Mouse (Mus musculus) CH12.LX (cell line): ENCODE measurements at regions not wholly inside any gene's neighbourhood (a gene's known extent, or its start where the extent isn't known, plus 50 kb on each side); places are given as distances from the start of the nearest gene placed in this dataset.

ENCODE experiments used
- DNase-seq: peaks from one replicate; pipeline ENCODE4 v3.0.0-alpha.2; 2013; ENCODE audit errors: extremely low read depth
- H3K27ac ChIP-seq: 2 replicates; pipeline ENCODE4 v1.5.1; 2012; ENCODE audit warnings: low read depth, mild to moderate bottlenecking, control low read depth, moderate library complexity; ENCODE audit not compliant: insufficient read depth
- H3K27me3 ChIP-seq: replicated peaks from 2 replicates; pipeline ENCODE3; 2012; ENCODE audit warnings: inconsistent platforms
- H3K36me3 ChIP-seq, 2 experiments: replicated peaks in 1 of 2; 2 replicates each; pipeline versions ENCODE3 to v1.6.1; 2012; ENCODE audit warnings: inconsistent platforms in 1 of 2, low read length in 1 of 2, mild to moderate bottlenecking in 1 of 2, mixed read lengths in 1 of 2, moderate library complexity in 1 of 2; ENCODE audit not compliant: control insufficient read depth in 1 of 2, insufficient read depth in 1 of 2
- H3K4me1 ChIP-seq, 2 experiments: 2 replicates each; pipeline ENCODE4 v1.6.1; 2012; ENCODE audit warnings: inconsistent platforms in 1 of 2, moderate library complexity in 1 of 2; ENCODE audit not compliant: insufficient read depth in 2 of 2, control insufficient read depth in 1 of 2
- H3K4me2 ChIP-seq: 2 replicates; pipeline ENCODE4 v1.6.1; 2012; ENCODE audit warnings: low read depth, mild to moderate bottlenecking, control low read depth; ENCODE audit not compliant: poor library complexity, insufficient read depth, severe bottlenecking
- H3K4me3 ChIP-seq, 3 experiments: fragments of 150-350 bp in 1 of 3; sonication (generic) in 1 of 3; replicated peaks in 1 of 3; 2 replicates each; pipeline versions ENCODE3 to v1.5.1; 2011 to 2012; ENCODE audit warnings: low read depth in 2 of 3, low read length in 2 of 3, mild to moderate bottlenecking in 2 of 3, moderate library complexity in 2 of 3, control low read depth in 1 of 3, improper control_type of control experiment in 1 of 3, inconsistent platforms in 1 of 3, mixed read lengths in 1 of 3; ENCODE audit not compliant: poor library complexity in 1 of 3
- H3K79me2 ChIP-seq: replicated peaks from 2 replicates; pipeline ENCODE4 v1.6.1; 2012; ENCODE audit warnings: mild to moderate bottlenecking, moderate library complexity; ENCODE audit not compliant: control insufficient read depth, poor library complexity, insufficient read depth, severe bottlenecking; ENCODE audit errors: extremely low read depth
- H3K9ac ChIP-seq: 2 replicates; pipeline ENCODE4 v1.6.1; 2012; ENCODE audit warnings: low read depth, mild to moderate bottlenecking, control low read depth, moderate library complexity; ENCODE audit not compliant: insufficient read depth
- H3K9me3 ChIP-seq: replicated peaks from 2 replicates; pipeline ENCODE3; 2012; ENCODE audit warnings: low read length, inconsistent platforms, mixed read lengths
- CHD2 ChIP-seq: IDR thresholded peaks from 2 replicates; pipeline ENCODE4 v1.6.1; 2011; ENCODE audit warnings: low read length, improper control_type of control experiment
- CTCF ChIP-seq, 2 experiments: IDR thresholded peaks in 1 of 2; conservative IDR thresholded peaks in 1 of 2; 2 replicates each; pipeline ENCODE4 v1.5.1; 2011 to 2012; ENCODE audit warnings: low read depth in 2 of 2, low read length in 2 of 2, improper control_type of control experiment in 1 of 2, inconsistent platforms in 1 of 2, mild to moderate bottlenecking in 1 of 2, moderate library complexity in 1 of 2
- E2F4 ChIP-seq: IDR thresholded peaks from 2 replicates; pipeline ENCODE4 v1.6.1; 2011; ENCODE audit warnings: low read depth, low read length, improper control_type of control experiment; ENCODE audit not compliant: insufficient replicate concordance
- EP300 ChIP-seq: IDR thresholded peaks from 2 replicates; pipeline ENCODE4 v1.6.1; 2011; ENCODE audit warnings: low read length, improper control_type of control experiment
- ETS1 ChIP-seq: conservative IDR thresholded peaks from 2 replicates; pipeline ENCODE4 v1.6.1; 2012; ENCODE audit warnings: low read depth, mild to moderate bottlenecking, inconsistent platforms, low read length, improper control_type of control experiment, moderate library complexity
- GABPA ChIP-seq: IDR thresholded peaks from 2 replicates; pipeline ENCODE4 v1.6.1; 2012; ENCODE audit warnings: low read depth, low read length, improper control_type of control experiment, inconsistent platforms; ENCODE audit not compliant: insufficient replicate concordance
- IRF4 ChIP-seq: IDR thresholded peaks from 2 replicates; pipeline ENCODE4 v1.6.1; 2014; ENCODE audit warnings: low read depth, mild to moderate bottlenecking, inconsistent platforms, low read length, improper control_type of control experiment
- JUN ChIP-seq: IDR thresholded peaks from 2 replicates; pipeline ENCODE4 v1.6.1; 2011; ENCODE audit warnings: low read depth, mild to moderate bottlenecking, low read length, improper control_type of control experiment, moderate library complexity; ENCODE audit not compliant: insufficient read depth
- KAT2A ChIP-seq: IDR thresholded peaks from 2 replicates; pipeline ENCODE4 v1.6.1; 2012; ENCODE audit warnings: low read length, improper control_type of control experiment, inconsistent platforms; ENCODE audit not compliant: insufficient replicate concordance
- MAZ ChIP-seq: IDR thresholded peaks from 2 replicates; pipeline ENCODE4 v1.6.1; 2012; ENCODE audit warnings: low read depth, mild to moderate bottlenecking, inconsistent platforms, low read length, improper control_type of control experiment, moderate library complexity
- MEF2A ChIP-seq: IDR thresholded peaks from 2 replicates; pipeline ENCODE4 v1.6.1; 2014; ENCODE audit warnings: low read depth, mild to moderate bottlenecking, inconsistent platforms, low read length, improper control_type of control experiment, borderline replicate concordance
- MXI1 ChIP-seq: IDR thresholded peaks from 2 replicates; pipeline ENCODE4 v1.6.1; 2011; ENCODE audit warnings: mild to moderate bottlenecking, low read depth, low read length, improper control_type of control experiment
- MYC ChIP-seq: IDR thresholded peaks from 2 replicates; pipeline ENCODE4 v1.6.1; 2011; ENCODE audit warnings: low read depth, mild to moderate bottlenecking, improper control_type of control experiment, low read length
- PAX5 ChIP-seq: IDR thresholded peaks from 2 replicates; pipeline ENCODE4 v1.6.1; 2012; ENCODE audit warnings: low read length, inconsistent platforms, mixed read lengths
- POLR2A ChIP-seq: IDR thresholded peaks from 2 replicates; pipeline ENCODE4 v1.6.1; 2011; ENCODE audit warnings: low read depth, mild to moderate bottlenecking, improper control_type of control experiment, low read length
- POLR2AphosphoS2 ChIP-seq: IDR thresholded peaks from 2 replicates; pipeline ENCODE4 v1.6.1; 2011; ENCODE audit warnings: low read depth, low read length, improper control_type of control experiment
- SMC3 ChIP-seq: IDR thresholded peaks from 2 replicates; pipeline ENCODE4 v1.6.1; 2011; ENCODE audit warnings: low read depth, low read length, improper control_type of control experiment
- TBP ChIP-seq: conservative IDR thresholded peaks from 2 replicates; pipeline ENCODE4 v1.6.1; 2011; ENCODE audit warnings: low read depth, low read length, improper control_type of control experiment
- TCF12 ChIP-seq: IDR thresholded peaks from 2 replicates; pipeline ENCODE4 v1.6.1; 2014; ENCODE audit warnings: low read depth, mild to moderate bottlenecking, inconsistent platforms, low read length, improper control_type of control experiment
- UBTF ChIP-seq: IDR thresholded peaks from 2 replicates; pipeline ENCODE4 v1.6.1; 2012; ENCODE audit warnings: low read depth, mild to moderate bottlenecking, inconsistent platforms, low read length, improper control_type of control experiment, moderate library complexity
- ZC3H11A ChIP-seq: IDR thresholded peaks from 2 replicates; pipeline ENCODE4 v1.6.1; 2012; ENCODE audit warnings: low read depth, mild to moderate bottlenecking, inconsistent platforms, low read length, improper control_type of control experiment
- ZMIZ1 ChIP-seq: IDR thresholded peaks from 2 replicates; pipeline ENCODE4 v1.6.1; 2012; ENCODE audit warnings: low read depth, mild to moderate bottlenecking, inconsistent platforms, low read length, improper control_type of control experiment
- dilution Hi-C: fragments of 300-500 bp; cut with MboI; formaldehyde crosslinking; loops from 2 replicates; pipeline ENCODE4 v1.14.3; 2020; ENCODE audit warnings: low sequenced_read_pairs; ENCODE audit not compliant: extremely low pct_unique_long_range_greater_than_20kb, extremely low pct_ligation_motif_present
- in situ Hi-C: fragments of 300-500 bp; cut with MboI; formaldehyde crosslinking; loops from 3 replicates; pipeline ENCODE4 v1.14.3; 2019; ENCODE audit warnings: low sequenced_read_pairs, low pct_ligation_motif_present, low pct_unique_long_range_greater_than_20kb, mixed read lengths

DNA sequence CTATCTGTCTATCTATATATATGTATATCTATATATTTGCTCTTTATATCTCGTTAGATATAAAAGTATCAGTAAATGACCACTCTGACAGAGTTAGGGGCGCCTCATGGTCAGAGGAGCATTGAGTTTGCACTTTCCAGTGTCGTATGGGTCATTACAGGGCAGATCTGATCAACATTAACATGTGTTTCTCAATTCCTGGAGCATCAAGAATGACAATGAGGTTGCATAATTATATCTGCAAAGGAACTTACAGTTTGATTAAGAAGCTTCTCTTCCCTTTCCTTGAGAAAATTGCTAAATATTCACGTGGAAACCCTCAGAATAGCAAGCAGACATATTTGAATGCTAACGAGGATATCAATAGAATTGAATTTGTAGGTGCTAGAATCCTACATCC lies 158.6 kb downstream of the Gm11146 start:
- DNase-seq: no peak
- Histone ChIP-seq H3K27ac (no peak overlapping the region), H3K79me2 (no peaks in the 10 kb centered on the region), H3K4me3 (no peak overlapping the region), H3K4me2 (no peak overlapping the region), H3K36me3 (no peaks in the 10 kb centered on the region), H3K9ac (no peak overlapping the region), H3K27me3 (no peaks in the 10 kb centered on the region), H3K4me1 (no peaks in the 10 kb centered on the region), H3K9me3 (peaks cover 13% of the 10 kb centered on the region)
- dilution Hi-C loops (no loop called here), in situ Hi-C loops (loop anchor here (25.0 kb wide), 1 partner anchor 306 kb away; no protein-coding TSS in a partner anchor)
- TF ChIP-seq POLR2A (no peak), TCF12 (no peak), CTCF (conservative IDR thresholded peaks at IDR 0.05 in 1 of 2, IDR thresholded peaks at IDR 0.05 in 1 of 2; ENCODE audit: low read depth in 2 of 2, low read length in 2 of 2) (no peak), TBP (no peak), SMC3 (no peak), MXI1 (no peak), MEF2A (no peak), POLR2AphosphoS2 (no peak), MAZ (no peak), E2F4 (no peak)
- TF ChIP-seq, all 38 proteins: peak for 0

DNA sequence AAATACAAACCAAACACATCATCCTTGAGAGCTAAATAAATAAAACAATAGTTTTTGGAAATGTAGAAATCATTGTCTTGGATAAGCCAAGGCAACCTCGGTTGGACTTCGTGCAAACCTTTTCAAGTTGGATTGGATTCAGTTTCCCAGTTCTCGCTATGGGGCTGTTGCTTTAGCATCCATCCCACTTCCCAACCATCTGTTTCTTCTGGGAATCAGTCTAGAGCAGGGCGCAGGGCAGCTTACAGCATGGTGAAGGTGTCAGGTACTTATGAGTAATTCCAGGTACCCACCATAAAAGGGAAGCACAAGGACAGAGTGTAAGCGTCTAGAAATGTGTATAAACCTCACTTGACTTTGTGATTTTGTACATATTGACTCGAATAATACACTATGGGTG lies 159.0 kb downstream of the Gm11146 start:
- H3K4me2 ChIP-seq: no peak overlapping the region
- no peak for DNase-seq
- no peak overlapping the region for H3K27ac ChIP-seq
- in situ Hi-C loops: loop anchor here (25.0 kb wide), 1 partner anchor 306 kb away; no protein-coding TSS in a partner anchor
- H3K4me1 ChIP-seq: no peaks in the 10 kb centered on the region
- no peak overlapping the region for H3K9ac ChIP-seq
- H3K9me3 ChIP-seq: peaks cover 16% of the 10 kb centered on the region
- no peaks in the 10 kb centered on the region for H3K79me2 ChIP-seq
- no peak overlapping the region for H3K4me3 ChIP-seq
- no peaks in the 10 kb centered on the region for H3K27me3 ChIP-seq
- dilution Hi-C loops: no loop called here
- no peak for TF ChIP-seq IRF4
- TF ChIP-seq UBTF: no peak
- no peak for TF ChIP-seq ZMIZ1
- no peak for TF ChIP-seq EP300
- TF ChIP-seq KAT2A: no peak
- TF ChIP-seq CTCF (conservative IDR thresholded peaks at IDR 0.05 in 1 of 2, IDR thresholded peaks at IDR 0.05 in 1 of 2; ENCODE audit: low read depth in 2 of 2, low read length in 2 of 2): no peak
- TF ChIP-seq, all 38 proteins: peak for 0
- no peaks in the 10 kb centered on the region for H3K36me3 ChIP-seq

DNA sequence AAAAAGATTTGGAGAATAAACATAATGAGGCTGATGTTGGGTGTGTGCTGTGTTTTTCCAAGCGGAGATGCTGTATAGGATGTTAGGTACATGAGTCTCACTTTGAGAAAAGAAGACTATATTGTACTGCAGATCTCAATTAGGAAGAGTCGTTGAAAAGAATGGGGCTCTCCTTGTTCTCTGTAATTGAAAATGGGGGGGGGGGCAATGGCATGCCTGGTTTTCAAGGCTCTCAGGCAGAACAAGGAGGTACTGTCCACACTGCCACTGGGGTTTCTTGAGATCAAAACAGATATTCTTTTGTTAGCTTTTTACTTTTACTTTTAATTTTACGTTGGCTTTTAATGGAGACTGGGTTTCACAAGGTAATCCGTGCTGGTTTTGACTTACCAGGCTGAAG lies 170.5 kb downstream of the Gm11146 start:
- Histone ChIP-seq H3K4me1 (no peaks in the 10 kb centered on the region), H3K36me3 (no peaks in the 10 kb centered on the region), H3K4me3 (no peak overlapping the region), H3K79me2 (no peaks in the 10 kb centered on the region), H3K9ac (no peak overlapping the region), H3K27me3 (no peaks in the 10 kb centered on the region), H3K9me3 (peaks cover 13% of the 10 kb centered on the region), H3K27ac (no peak overlapping the region), H3K4me2 (no peak overlapping the region)
- in situ Hi-C loops (loop anchor here (25.0 kb wide), 1 partner anchor 294 kb away; no protein-coding TSS in a partner anchor), dilution Hi-C loops (no loop called here)
- no peak for DNase-seq
- no peak for TF ChIP-seq JUN
- no peak for TF ChIP-seq MXI1
- TF ChIP-seq ETS1: no peak
- TF ChIP-seq PAX5: no peak
- TF ChIP-seq CHD2: no peak
- TF ChIP-seq GABPA: no peak
- no peak for TF ChIP-seq ZC3H11A
- no peak for TF ChIP-seq MEF2A
- TF ChIP-seq UBTF: no peak
- TF ChIP-seq MYC: no peak
